Mouse (Mus musculus) forebrain, embryonic 12.5 days (tissue): ENCODE measurements at regions not wholly inside any gene's neighbourhood (a gene's known extent, or its start where the extent isn't known, plus 50 kb on each side); places are given as distances from the start of the nearest gene placed in this dataset.
A peak's percentile ranks its signal among the peaks of the same experiment; 100 is the strongest.

Experiments used
- ATAC-seq: fragments of 200-750 bp; cut with Nextera tagmentation; 2 replicates; pipeline ENCODE4 v1.8.0; 2017; ENCODE audit warnings: moderate TSS enrichment; ENCODE audit not compliant: low FRiP score
- H3K27ac ChIP-seq: fragments of 300-500 bp; sonication (generic); 2 replicates; pipeline ENCODE4 v1.5.1; 2016; ENCODE audit warnings: mild to moderate bottlenecking
- H3K27me3 ChIP-seq: fragments of 300-500 bp; sonication (generic); 2 replicates; pipeline ENCODE4 v1.6.1; 2016; ENCODE audit warnings: mild to moderate bottlenecking
- H3K36me3 ChIP-seq: fragments of 300-500 bp; sonication (generic); replicated peaks from 2 replicates; pipeline ENCODE4 v1.6.1; 2016; ENCODE audit warnings: mild to moderate bottlenecking
- H3K4me1 ChIP-seq: fragments of 300-500 bp; sonication (generic); 2 replicates; pipeline ENCODE4 v1.6.1; 2016
- H3K4me2 ChIP-seq: fragments of 300-500 bp; sonication (generic); 2 replicates; pipeline ENCODE4 v1.6.1; 2016; ENCODE audit warnings: mild to moderate bottlenecking, moderate library complexity
- H3K4me3 ChIP-seq: fragments of 300-500 bp; sonication (generic); replicated peaks from 2 replicates; pipeline ENCODE4 v1.5.1; 2016; ENCODE audit warnings: mild to moderate bottlenecking
- H3K9ac ChIP-seq: fragments of 300-500 bp; sonication (generic); 2 replicates; pipeline ENCODE4 v1.6.1; 2016; ENCODE audit warnings: mild to moderate bottlenecking
- H3K9me3 ChIP-seq: fragments of 300-500 bp; sonication (generic); 2 replicates; pipeline ENCODE4 v1.6.1; 2016
- WGBS: fragments of 180-500 bp; shearing (Covaris S2); methylation state at CpG from one replicate; pipeline ENCODE4 v1.1.7; 2016; 5-methylcytosine and 5-hydroxymethylcytosine counted together

GRCm38 (mm10) chr11:34153749-34154525 lies 54.0 kb downstream of the Foxi1 start:
- Histone ChIP-seq H3K27ac (no peak overlapping the region), H3K9ac (no peak overlapping the region), H3K36me3 (no peaks in the 10 kb centered on the region), H3K4me2 (no peak overlapping the region), H3K27me3 (no peaks in the 10 kb centered on the region), H3K4me1 (no peaks in the 10 kb centered on the region), H3K4me3 (no peak overlapping the region), H3K9me3 (no peaks in the 10 kb centered on the region)
- WGBS = 86% methylated on average over 5 of the region's 5 CpGs
- ATAC-seq = no peak

DNA sequence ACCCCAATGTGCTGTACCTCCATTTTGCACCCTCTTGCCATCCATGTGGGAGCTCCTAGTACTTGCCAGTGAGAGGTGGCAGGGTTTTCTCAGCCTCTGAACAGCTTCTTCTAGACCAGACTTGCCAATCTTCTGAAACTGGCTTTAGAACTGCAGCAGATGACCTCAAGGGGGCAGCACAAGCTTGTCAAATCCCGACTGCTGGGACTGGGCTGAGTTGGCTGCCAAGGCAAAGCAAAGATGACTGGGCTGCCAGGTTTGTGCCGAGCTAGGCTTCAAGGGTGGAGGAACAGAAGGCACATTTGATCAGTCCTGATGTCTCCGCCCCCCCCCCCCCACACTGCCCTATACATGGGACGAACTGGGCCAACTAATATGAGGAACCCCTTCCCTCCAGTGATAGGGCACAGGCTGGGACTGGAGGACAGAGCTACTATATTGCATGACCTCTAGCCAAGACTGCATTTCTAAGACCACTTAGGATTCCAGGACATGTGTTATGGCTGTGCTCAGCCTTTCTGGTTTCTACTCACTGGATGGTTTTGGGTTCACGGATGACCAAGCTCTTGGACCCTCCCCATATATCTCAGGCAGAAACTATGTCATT lies 51.1 kb upstream of the 4930469K13Rik start:
- Histone ChIP-seq H3K9ac (no peak overlapping the region), H3K36me3 (no peaks in the 10 kb centered on the region), H3K4me2 (no peak overlapping the region), H3K27ac (no peak overlapping the region), H3K4me1 (no peaks in the 10 kb centered on the region), H3K27me3 (peaks cover 15% of the 10 kb centered on the region), H3K4me3 (no peak overlapping the region), H3K9me3 (no peaks in the 10 kb centered on the region)
- 35% methylated on average over 5 of the region's 5 CpGs for WGBS
- ATAC-seq = peak; percentile 51; the same call in 1 of the 2 replicates
